Mouse (Mus musculus): ENCODE data around the gene Bglap2. TPM values are rescaled to one million over a fixed set of nuclear protein-coding genes. Genes with fewer than 3 reads are reported as not detected.
"Not testable (repeated sequence)": the region's sequence is repeated elsewhere in the genome, so short reads cannot be mapped to it uniquely, and the experiment has no call there.

Gene Bglap2
- not detected in 2 replicates for polyA plus RNA-seq (2016; fragmentation: Nextera tagmentation; extraction: Ambion mirVana)

GRCm38 (mm10) chr3:88378599-88378998 lies at the start of gene Bglap2:
TSS of gene Bglap2 (minus strand) at chr3:88378699.
- 83% methylated on average over 5 of the region's 5 CpGs for WGBS
- H3K9me3 ChIP-seq; H3K4me2 ChIP-seq; H3K27me3 ChIP-seq; H3K4me3 ChIP-seq (replicated peaks); H3K36me3 ChIP-seq (replicated peaks); ATAC-seq (ENCODE audit: low FRiP score); H3K9ac ChIP-seq; H3K27ac ChIP-seq: not testable (repeated sequence)
- H3K4me1 ChIP-seq = peaks cover 15% of the 10 kb centered on the region

GRCm38 (mm10) chr3:88427342-88427905 lies 48.9 kb upstream of the Bglap2 start:
- H3K9ac ChIP-seq = no peak overlapping the region
- H3K4me3 ChIP-seq (replicated peaks) = no peak overlapping the region
- H3K36me3 ChIP-seq (replicated peaks) = no peaks in the 10 kb centered on the region
- no peak overlapping the region for H3K27ac ChIP-seq
- no peaks in the 10 kb centered on the region for H3K27me3 ChIP-seq
- peaks cover 19% of the 10 kb centered on the region for H3K4me1 ChIP-seq
- H3K9me3 ChIP-seq = no peaks in the 10 kb centered on the region
- 89% methylated on average over 4 of the region's 4 CpGs for WGBS
- ATAC-seq (ENCODE audit: low FRiP score) = no peak
- no peak overlapping the region for H3K4me2 ChIP-seq

- H3K9ac ChIP-seq = no peak overlapping the region
- ATAC-seq (ENCODE audit: low FRiP score) = no peak
- no peak overlapping the region for H3K4me3 ChIP-seq (replicated peaks)
- no peaks in the 10 kb centered on the region for H3K27me3 ChIP-seq
- H3K4me1 ChIP-seq = peaks cover 25% of the 10 kb centered on the region
- WGBS = 89% methylated on average over 10 of the region's 10 CpGs
- no peak overlapping the region for H3K27ac ChIP-seq
- peaks cover 7% of the 10 kb centered on the region for H3K36me3 ChIP-seq (replicated peaks)
- no peaks in the 10 kb centered on the region for H3K9me3 ChIP-seq
- peak overlapping the region; percentile 96; the same call in 1 of the 2 replicates for H3K4me2 ChIP-seq
Observed at GRCm38 (mm10) chr3:88425708-88426420, 47.4 kb upstream of the Bglap2 start.

GRCm38 (mm10) chr3:88425330-88425689 lies 46.8 kb upstream of the Bglap2 start:
- H3K27me3 ChIP-seq = no peaks in the 10 kb centered on the region
- no peak overlapping the region for H3K27ac ChIP-seq
- 4% methylated on average over 2 of the region's 2 CpGs for WGBS
- peak; percentile 18; the same call in 1 of the 2 replicates for ATAC-seq (ENCODE audit: low FRiP score)
- peaks cover 13% of the 10 kb centered on the region for H3K36me3 ChIP-seq (replicated peaks)
- peaks cover 25% of the 10 kb centered on the region for H3K4me1 ChIP-seq
- H3K9me3 ChIP-seq = no peaks in the 10 kb centered on the region
- peak overlapping the region; percentile 96 for H3K4me2 ChIP-seq
- H3K9ac ChIP-seq = no peak overlapping the region
- peak overlapping the region; percentile 80; the same call in 1 of the 2 replicates for H3K4me3 ChIP-seq (replicated peaks)

GRCm38 (mm10) chr3:88424605-88425329 lies 46.3 kb upstream of the Bglap2 start, which contains the start of gene Slc25a44:
TSS of gene Slc25a44 (minus strand) at chr3:88425139.
- Histone ChIP-seq H3K4me2 (peak within 1 kb of the TSS; percentile 96), H3K9me3 (no peaks in the 10 kb centered on the region), H3K4me3 (replicated peaks) (peak within 1 kb of the TSS; percentile 80), H3K4me1 (peaks cover 25% of the 10 kb centered on the region), H3K27ac (peak within 1 kb of the TSS; percentile 53; the same call in 1 of the 2 replicates), H3K9ac (peak within 1 kb of the TSS; percentile 74), H3K36me3 (replicated peaks) (peaks cover 18% of the 10 kb centered on the region), H3K27me3 (no peaks in the 10 kb centered on the region)
- ATAC-seq (ENCODE audit: low FRiP score) = peak; percentile 97
- WGBS = 1% methylated on average over 35 of the region's 35 CpGs

GRCm38 (mm10) chr3:88422020-88422720 lies 43.7 kb upstream of the Bglap2 start:
- no peak overlapping the region for H3K4me3 ChIP-seq (replicated peaks)
- H3K9ac ChIP-seq = 0 out of 2 replicates have a peak overlapping the region, but pooled peaks have one; percentile 29
- H3K36me3 ChIP-seq (replicated peaks) = peaks cover 40% of the 10 kb centered on the region
- H3K4me1 ChIP-seq = peaks cover 25% of the 10 kb centered on the region
- no peaks in the 10 kb centered on the region for H3K9me3 ChIP-seq
- H3K4me2 ChIP-seq = no peak overlapping the region; the same call in 1 of the 2 replicates
- WGBS = 38% methylated on average over 9 of the region's 9 CpGs
- no peak overlapping the region for H3K27ac ChIP-seq
- no peak for ATAC-seq (ENCODE audit: low FRiP score)
- H3K27me3 ChIP-seq = no peaks in the 10 kb centered on the region

GRCm38 (mm10) chr3:88420771-88421170 lies 42.3 kb upstream of the Bglap2 start:
- no peak for ATAC-seq (ENCODE audit: low FRiP score)
- Histone ChIP-seq H3K4me2 (no peak overlapping the region), H3K27me3 (no peaks in the 10 kb centered on the region), H3K27ac (no peak overlapping the region), H3K4me3 (replicated peaks) (no peak overlapping the region), H3K36me3 (replicated peaks) (peaks cover 54% of the 10 kb centered on the region), H3K9me3 (no peaks in the 10 kb centered on the region), H3K9ac (no peak overlapping the region), H3K4me1 (peaks cover 25% of the 10 kb centered on the region)
- 97% methylated on average over 19 of the region's 19 CpGs for WGBS

GRCm38 (mm10) chr3:88418016-88418415 lies 39.5 kb upstream of the Bglap2 start:
- Histone ChIP-seq H3K9ac (no peak overlapping the region), H3K9me3 (no peaks in the 10 kb centered on the region), H3K4me3 (replicated peaks) (no peak overlapping the region), H3K36me3 (replicated peaks) (peaks cover 75% of the 10 kb centered on the region), H3K4me2 (no peak overlapping the region), H3K27ac (no peak overlapping the region), H3K4me1 (peaks cover 10% of the 10 kb centered on the region; the same call in 1 of the 2 replicates), H3K27me3 (no peaks in the 10 kb centered on the region)
- WGBS = 92% methylated on average over 6 of the region's 6 CpGs
- ATAC-seq (ENCODE audit: low FRiP score) = no peak

GRCm38 (mm10) chr3:88415668-88416067 lies 37.2 kb upstream of the Bglap2 start:
- Histone ChIP-seq H3K27ac (no peak overlapping the region), H3K36me3 (replicated peaks) (peaks cover 84% of the 10 kb centered on the region), H3K9me3 (no peaks in the 10 kb centered on the region), H3K27me3 (no peaks in the 10 kb centered on the region), H3K4me2 (no peak overlapping the region), H3K4me3 (replicated peaks) (no peak overlapping the region), H3K4me1 (peaks cover 3% of the 10 kb centered on the region), H3K9ac (no peak overlapping the region)
- ATAC-seq (ENCODE audit: low FRiP score) = no peak
- 92% methylated on average over 4 of the region's 4 CpGs for WGBS

GRCm38 (mm10) chr3:88412636-88413035 lies 34.1 kb upstream of the Bglap2 start:
- no peak overlapping the region for H3K9ac ChIP-seq
- H3K4me1 ChIP-seq = peaks cover 23% of the 10 kb centered on the region
- H3K27ac ChIP-seq = no peak overlapping the region
- ATAC-seq (ENCODE audit: low FRiP score) = no peak
- WGBS = 94% methylated on average over 11 of the region's 11 CpGs
- H3K9me3 ChIP-seq = no peaks in the 10 kb centered on the region
- peaks cover 55% of the 10 kb centered on the region for H3K36me3 ChIP-seq (replicated peaks)
- no peak overlapping the region for H3K4me2 ChIP-seq
- H3K4me3 ChIP-seq (replicated peaks) = no peak overlapping the region
- no peaks in the 10 kb centered on the region for H3K27me3 ChIP-seq

GRCm38 (mm10) chr3:88411681-88412080 lies 33.2 kb upstream of the Bglap2 start:
- Histone ChIP-seq H3K4me3 (replicated peaks) (no peak overlapping the region), H3K27me3 (no peaks in the 10 kb centered on the region), H3K9me3 (no peaks in the 10 kb centered on the region), H3K27ac (no peak overlapping the region), H3K9ac (no peak overlapping the region), H3K4me1 (peaks cover 28% of the 10 kb centered on the region), H3K4me2 (no peak overlapping the region), H3K36me3 (replicated peaks) (peaks cover 48% of the 10 kb centered on the region)
- 93% methylated on average over 4 of the region's 4 CpGs for WGBS
- no peak for ATAC-seq (ENCODE audit: low FRiP score)

- Histone ChIP-seq H3K9ac (peak overlapping the region; percentile 81; the same call in 1 of the 2 replicates), H3K4me3 (replicated peaks) (peak overlapping the region; percentile 68), H3K36me3 (replicated peaks) (peaks cover 38% of the 10 kb centered on the region), H3K9me3 (no peaks in the 10 kb centered on the region), H3K27ac (peak overlapping the region; percentile 90), H3K27me3 (no peaks in the 10 kb centered on the region), H3K4me1 (peaks cover 31% of the 10 kb centered on the region), H3K4me2 (peak overlapping the region; percentile 65)
- WGBS = 24% methylated on average over 7 of the region's 7 CpGs
- ATAC-seq (ENCODE audit: low FRiP score) = peak; percentile 9; the same call in 1 of the 2 replicates
Observed at GRCm38 (mm10) chr3:88410645-88411031, 32.1 kb upstream of the Bglap2 start.
